Mouse (Mus musculus) telencephalon, adult 2 months (tissue): ENCODE results near the gene Lyzl4.

Source experiments
- DNase-seq: peaks from one replicate; pipeline ENCODE4 v3.0.0-alpha.2; 2011; ENCODE audit warnings: low read depth, low spot score

The Lyzl4 gene

GRCm38 (mm10) chr9:121642001-121642400 is at the start of gene Lyzl4:
TSS of gene Lyzl4 (minus strand) at chr9:121642096.
- peak; percentile 47 for DNase-seq

DNA sequence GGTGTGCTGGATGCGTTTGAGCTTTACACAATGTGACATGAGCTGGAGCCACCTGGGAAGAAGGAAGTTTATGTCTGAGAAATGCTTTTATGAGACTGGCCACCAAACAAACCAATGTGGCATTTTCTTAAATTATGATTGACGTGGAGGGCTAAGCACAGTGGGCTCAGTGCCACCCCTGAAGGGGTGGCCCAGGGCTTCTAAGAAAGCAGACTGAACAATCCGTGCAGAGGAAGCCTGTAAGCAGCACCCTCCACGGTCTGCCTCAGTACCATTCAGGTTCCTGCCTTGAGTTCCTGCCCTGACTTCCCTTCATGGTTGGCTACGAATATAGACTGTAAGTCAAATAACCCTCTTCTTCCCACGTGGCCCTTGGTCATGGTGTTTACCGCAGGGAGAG is 48.8 kb upstream of the Lyzl4 start:
- no peak for DNase-seq

GRCm38 (mm10) chr9:121690200-121690651 is 48.3 kb upstream of the Lyzl4 start:
- peak; percentile 80 for DNase-seq

DNA sequence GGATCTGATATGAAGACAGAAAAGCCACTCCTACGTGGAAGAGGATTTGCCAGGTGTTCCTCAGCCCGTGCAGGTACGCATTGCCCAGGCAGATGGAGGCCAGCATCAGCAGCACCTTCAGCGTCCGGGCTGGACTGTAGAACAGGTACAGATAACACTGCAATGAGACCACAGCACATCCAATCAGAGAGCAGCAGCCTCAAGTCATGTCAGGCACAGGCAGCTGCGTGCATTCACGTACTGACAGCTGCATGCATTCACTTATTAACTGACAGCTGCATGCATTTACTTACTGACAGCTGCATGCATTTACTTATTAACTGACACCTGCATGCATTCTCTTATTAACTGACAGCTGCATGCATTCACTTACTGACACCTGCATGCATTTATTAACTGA is 42.8 kb upstream of the Lyzl4 start:
- no peak for DNase-seq

GRCm38 (mm10) chr9:121682037-121682680 is 40.3 kb upstream of the Lyzl4 start:
- no peak for DNase-seq

DNA sequence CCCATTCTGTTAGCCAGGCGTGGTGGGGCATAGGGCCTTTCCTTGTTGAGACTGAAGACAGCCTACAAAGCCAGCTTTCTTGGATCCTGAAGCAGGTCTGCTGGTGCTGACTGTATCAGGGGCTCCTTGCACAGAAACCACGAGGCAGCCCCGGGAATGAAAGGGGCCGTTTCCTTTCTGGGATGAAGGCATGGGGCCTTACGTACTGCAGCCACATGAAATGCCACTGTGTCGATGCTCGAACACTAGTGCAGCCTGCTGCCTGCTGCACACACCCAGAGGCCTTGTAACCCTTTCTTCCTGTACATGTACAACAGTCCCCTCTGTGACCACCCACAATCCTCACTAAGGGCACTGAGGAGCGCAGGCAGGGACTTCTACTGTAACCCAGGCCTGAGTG is 39.3 kb upstream of the Lyzl4 start:
- no peak for DNase-seq

DNA sequence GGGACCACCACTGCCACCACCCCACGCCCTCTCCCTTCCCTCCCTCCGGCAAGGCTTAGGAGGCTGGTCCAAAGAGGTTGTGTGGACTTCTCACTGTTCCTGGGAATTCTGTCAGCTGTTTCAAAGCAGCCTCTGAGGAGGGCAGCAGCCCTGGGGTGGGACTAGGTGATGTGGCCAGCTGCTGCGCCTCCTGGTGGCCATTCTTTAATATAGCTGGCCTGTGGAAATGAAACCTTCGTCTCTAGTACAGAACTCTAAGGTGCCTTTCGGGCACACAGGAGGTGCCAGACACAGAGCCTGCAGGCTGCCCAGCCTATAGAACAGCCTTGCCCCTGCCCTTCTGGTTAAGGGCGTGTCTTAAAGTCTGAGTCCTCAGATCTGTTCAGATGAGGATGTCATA is 37.7 kb upstream of the Lyzl4 start:
- no peak for DNase-seq

DNA sequence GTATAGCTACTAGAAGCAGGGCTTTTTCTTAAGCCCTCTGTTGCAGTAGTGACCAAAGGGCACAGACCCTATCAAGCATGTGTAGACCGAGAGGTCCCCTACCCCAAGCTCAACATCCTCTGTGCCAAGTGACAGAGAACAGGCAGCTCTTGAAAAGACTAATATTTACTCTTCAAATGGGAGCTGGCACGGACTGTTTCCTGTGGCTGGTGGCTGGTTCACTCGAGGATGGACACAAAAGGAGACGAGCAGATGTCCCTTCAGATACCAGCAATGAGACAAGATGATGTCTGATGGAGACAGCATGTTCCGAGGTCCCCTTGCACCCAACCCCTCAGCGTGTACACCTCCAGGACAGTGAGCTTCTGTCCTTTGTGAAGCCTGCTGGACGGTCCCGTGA is 35.6 kb upstream of the Lyzl4 start:
- no peak for DNase-seq

DNA sequence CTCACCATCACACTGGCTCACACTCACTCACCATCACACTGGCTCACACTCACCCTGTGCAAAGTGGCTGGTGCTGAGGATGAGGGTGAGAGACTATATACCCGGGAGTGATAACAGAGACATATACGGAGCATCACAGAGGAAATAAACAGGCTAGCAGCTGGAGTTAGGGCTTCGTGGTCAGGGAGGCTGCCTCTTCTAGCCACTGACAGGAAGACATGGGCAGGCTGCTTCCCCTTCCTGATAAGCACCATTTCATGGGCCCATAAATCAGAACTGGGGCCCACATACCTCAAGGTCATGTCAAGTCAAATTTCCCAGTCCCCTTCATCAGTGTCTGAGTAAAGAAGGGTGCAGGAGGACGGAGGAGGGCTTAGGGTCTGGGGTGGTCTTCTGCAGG is 35.2 kb upstream of the Lyzl4 start:
- DNase-seq: no peak

DNA sequence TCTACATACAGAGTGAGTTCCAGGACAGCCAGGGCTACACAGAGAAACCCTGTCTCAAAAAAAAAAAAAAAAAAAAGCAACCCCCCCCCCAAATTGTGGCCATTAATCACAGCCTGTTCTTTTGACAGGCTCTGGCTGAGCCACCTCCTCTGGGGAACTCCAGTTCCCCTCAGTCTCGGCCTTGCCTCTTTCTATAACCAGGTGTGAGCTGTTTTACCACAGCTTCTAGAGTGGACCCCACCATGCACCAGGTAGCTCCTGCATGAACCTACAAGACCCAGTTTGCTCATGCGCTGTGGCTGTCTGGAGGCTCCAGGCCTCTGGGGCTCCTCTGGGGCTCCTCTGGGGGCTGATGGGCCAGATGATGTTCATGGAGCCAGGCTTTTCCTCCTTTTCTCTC is 33.7 kb upstream of the Lyzl4 start:
- DNase-seq: no peak

DNA sequence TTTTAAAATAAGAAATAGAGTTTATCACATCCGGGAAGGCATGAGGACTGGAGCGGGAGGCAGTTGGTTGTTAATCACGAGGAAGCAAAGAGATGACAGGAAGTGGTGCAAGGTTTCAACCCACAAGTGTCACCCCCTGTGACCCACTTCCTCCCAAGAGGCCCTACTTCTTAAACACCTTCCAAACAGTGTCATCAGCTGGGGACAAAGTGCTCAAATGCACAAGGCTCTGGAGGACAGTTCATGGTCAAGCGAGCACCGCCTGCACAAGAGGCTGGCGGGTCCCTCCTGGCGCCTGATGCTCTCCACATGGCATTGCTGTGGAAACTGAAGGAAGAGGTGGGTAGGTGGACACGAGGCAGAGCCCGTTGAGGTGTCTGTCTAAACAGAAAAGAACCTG is 33.1 kb upstream of the Lyzl4 start:
- no peak for DNase-seq

- DNase-seq: no peak
These were observed 31.8 kb upstream of the Lyzl4 start for GRCm38 (mm10) chr9:121673716-121674115.

GRCm38 (mm10) chr9:121672311-121672710 is 30.4 kb upstream of the Lyzl4 start:
- no peak for DNase-seq

- no peak for DNase-seq
These were observed 29.4 kb upstream of the Lyzl4 start for GRCm38 (mm10) chr9:121671300-121671699.

GRCm38 (mm10) chr9:121669348-121669791 is 27.5 kb upstream of the Lyzl4 start:
- DNase-seq: no peak

GRCm38 (mm10) chr9:121667822-121668221 is 25.9 kb upstream of the Lyzl4 start:
- no peak for DNase-seq

- DNase-seq: peak; percentile 77
These were observed 25.2 kb upstream of the Lyzl4 start for GRCm38 (mm10) chr9:121666957-121667630.

GRCm38 (mm10) chr9:121664104-121664503 is 22.2 kb upstream of the Lyzl4 start:
- DNase-seq: peak; percentile 77

DNA sequence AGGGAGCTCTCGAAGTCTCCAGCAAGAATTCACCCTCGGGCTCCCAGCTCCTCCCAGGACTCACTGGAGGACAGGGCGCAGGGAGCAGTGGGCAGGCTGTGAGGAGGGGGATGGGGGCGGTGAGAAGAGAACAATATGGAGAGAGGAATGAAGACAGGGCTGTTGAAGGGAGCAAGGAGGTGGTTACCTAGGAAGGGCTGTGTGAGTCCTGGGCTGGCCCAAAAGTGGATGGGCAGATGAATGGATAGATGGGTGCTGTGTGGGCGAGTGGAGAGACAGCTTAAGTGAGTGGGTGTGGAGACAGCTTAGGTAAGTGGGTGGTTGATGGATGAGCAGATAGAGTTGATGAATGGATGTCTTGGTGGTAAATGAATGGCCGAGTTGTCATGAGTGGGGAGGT is 21.6 kb upstream of the Lyzl4 start:
- no peak for DNase-seq

DNA sequence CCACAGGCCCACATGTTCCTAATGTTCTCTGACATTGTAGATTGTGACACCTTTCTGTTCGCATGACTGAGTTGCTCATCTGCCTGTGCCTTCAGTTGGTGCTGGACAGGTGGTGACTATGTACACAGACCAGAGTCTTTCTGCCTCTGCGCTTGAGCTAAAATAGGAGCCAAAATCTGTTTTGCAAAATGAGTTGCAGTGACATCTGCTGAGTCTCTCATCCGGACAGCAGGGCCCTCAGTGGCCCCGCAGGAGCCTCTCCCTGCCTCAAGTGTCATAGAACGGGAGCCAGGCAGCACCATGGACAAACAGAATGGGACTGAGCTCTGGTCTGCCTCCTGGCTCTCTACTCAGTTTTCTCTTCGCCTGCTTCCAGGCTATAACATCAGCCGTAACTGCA is 17.9 kb upstream of the Lyzl4 start:
- no peak for DNase-seq

GRCm38 (mm10) chr9:121658248-121658647 is 16.4 kb upstream of the Lyzl4 start:
- no peak for DNase-seq

GRCm38 (mm10) chr9:121657143-121657542 is 15.2 kb upstream of the Lyzl4 start:
- DNase-seq: no peak

DNA sequence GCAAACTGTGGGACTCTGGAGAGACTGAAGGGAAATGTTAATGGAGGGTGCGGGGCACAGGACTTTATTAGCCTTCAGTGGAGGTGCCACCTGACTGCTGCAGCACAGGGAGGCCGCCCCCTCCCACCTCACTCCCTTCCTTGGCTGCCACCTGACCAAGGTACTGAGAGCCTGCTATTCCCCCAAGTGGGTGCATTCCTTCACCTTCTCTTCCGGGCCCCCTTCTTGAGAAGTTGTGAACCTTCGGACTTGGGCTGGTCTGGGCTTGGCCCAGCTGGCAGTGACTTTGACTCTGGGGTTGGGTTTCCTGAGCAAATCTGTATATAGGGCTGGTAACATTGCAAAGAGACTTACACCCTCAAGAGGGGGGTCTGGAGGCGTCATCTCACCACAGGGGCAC is 14.4 kb upstream of the Lyzl4 start:
- DNase-seq: no peak
